Mouse (Mus musculus) hindbrain, embryonic 11.5 days (tissue): ENCODE measurements at regions not wholly inside any gene's neighbourhood (a gene's known extent, or its start where the extent isn't known, plus 50 kb on each side); places are given as distances from the start of the nearest gene placed in this dataset.
A peak's percentile ranks its signal among the peaks of the same experiment; 100 is the strongest.

ENCODE experiments used
- ATAC-seq: fragments of 200-750 bp; cut with Nextera tagmentation; 2 replicates; pipeline ENCODE4 v1.8.0; 2017; ENCODE audit warnings: mild to moderate bottlenecking, moderate TSS enrichment, moderate library complexity; ENCODE audit not compliant: low FRiP score
- DNase-seq: peaks from one replicate; pipeline ENCODE4 v3.0.0-alpha.2; 2015; ENCODE audit warnings: low spot score
- H3K27ac ChIP-seq: fragments of 300-500 bp; sonication (generic); 2 replicates; pipeline ENCODE4 v1.5.1; 2014; ENCODE audit warnings: mild to moderate bottlenecking, low read depth, low read length
- H3K27me3 ChIP-seq: fragments of 300-500 bp; sonication (generic); 2 replicates; pipeline ENCODE4 v1.6.1; 2014; ENCODE audit warnings: mild to moderate bottlenecking, low read length, moderate library complexity, mixed read lengths; ENCODE audit not compliant: control insufficient read depth, insufficient read depth
- H3K36me3 ChIP-seq: fragments of 300-500 bp; sonication (generic); 2 replicates; pipeline ENCODE4 v1.6.1; 2014; ENCODE audit warnings: mild to moderate bottlenecking, low read length, moderate library complexity, mixed read lengths; ENCODE audit not compliant: control insufficient read depth, insufficient read depth
- H3K4me1 ChIP-seq: fragments of 300-500 bp; sonication (generic); replicated peaks from 2 replicates; pipeline ENCODE4 v1.6.1; 2014; ENCODE audit warnings: low read length, mixed read lengths; ENCODE audit not compliant: control insufficient read depth, insufficient read depth
- H3K4me2 ChIP-seq: fragments of 300-500 bp; sonication (generic); replicated peaks from 2 replicates; pipeline ENCODE4 v1.6.1; 2014; ENCODE audit warnings: mild to moderate bottlenecking, low read depth, low read length
- H3K4me3 ChIP-seq: fragments of 300-500 bp; sonication (generic); 2 replicates; pipeline ENCODE4 v1.5.1; 2014; ENCODE audit warnings: low read depth, low read length
- H3K9ac ChIP-seq: fragments of 300-500 bp; sonication (generic); 2 replicates; pipeline ENCODE4 v1.6.1; 2014; ENCODE audit warnings: low read depth, low read length
- H3K9me3 ChIP-seq: fragments of 300-500 bp; sonication (generic); 2 replicates; pipeline ENCODE4 v1.6.1; 2016; ENCODE audit warnings: low read length; ENCODE audit not compliant: control insufficient read depth
- WGBS: fragments of 180-500 bp; shearing (Covaris S2); extraction: QIAGEN DNeasy Blood & Tissue Kit; methylation state at CpG from one replicate; pipeline ENCODE4 v1.1.7; 2014; 5-methylcytosine and 5-hydroxymethylcytosine counted together

DNA sequence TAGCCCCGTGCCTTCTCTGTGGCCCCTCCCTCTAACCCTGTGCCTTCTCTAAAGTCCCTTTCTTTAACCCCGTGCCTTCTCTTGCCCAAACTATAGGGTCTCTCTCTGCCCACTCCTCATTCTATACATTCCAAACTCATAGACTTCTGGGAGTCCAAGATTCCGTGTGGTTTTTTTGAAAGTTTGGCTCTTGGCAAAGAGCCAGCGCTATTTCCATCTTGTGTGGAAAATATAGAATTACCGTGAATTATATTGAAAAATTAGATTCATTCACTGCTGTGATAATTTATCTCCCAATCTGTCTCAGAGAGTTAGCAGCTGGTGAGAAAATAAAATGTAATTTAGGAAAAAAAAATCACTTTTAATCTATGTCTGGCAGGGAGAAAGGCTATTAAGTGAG, 234.6 kb downstream of the CK137956 start:
- Histone ChIP-seq H3K4me2 (no peak overlapping the region), H3K27ac (no peak overlapping the region), H3K27me3 (no peaks in the 10 kb centered on the region), H3K9ac (no peak overlapping the region), H3K9me3 (no peaks in the 10 kb centered on the region), H3K4me1 (no peaks in the 10 kb centered on the region), H3K36me3 (no peaks in the 10 kb centered on the region), H3K4me3 (no peak overlapping the region)
- ATAC-seq (no peak), DNase-seq (no peak)
- 79% methylated on average over 5 of the region's 5 CpGs for WGBS

DNA sequence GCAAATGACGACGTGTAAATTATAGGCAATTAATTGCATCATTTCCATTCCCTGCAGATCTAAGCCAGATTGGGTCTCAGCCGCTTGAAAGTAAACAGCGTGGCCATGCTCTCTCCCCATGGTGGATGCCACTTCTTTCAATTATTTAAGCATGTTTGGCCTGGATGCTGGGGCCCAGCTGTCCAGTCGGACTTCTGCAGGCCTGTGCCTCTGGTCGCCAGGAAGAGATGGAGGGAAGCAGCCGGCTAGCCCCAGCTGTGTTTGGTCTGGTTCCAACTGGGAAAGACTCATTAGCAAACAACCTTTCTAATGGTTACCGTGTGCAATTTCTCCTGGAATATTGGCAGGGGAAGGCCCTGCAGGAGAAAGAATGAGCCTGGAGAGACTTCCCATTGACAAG, 236.1 kb downstream of the CK137956 start:
- no peak overlapping the region for H3K27ac ChIP-seq
- no peaks in the 10 kb centered on the region for H3K27me3 ChIP-seq
- DNase-seq (peak; percentile 10), ATAC-seq (no peak)
- H3K4me1 ChIP-seq, result no peaks in the 10 kb centered on the region
- WGBS, result 47% methylated on average over 8 of the region's 8 CpGs
- no peak overlapping the region for H3K4me3 ChIP-seq
- H3K9me3 ChIP-seq, result no peaks in the 10 kb centered on the region
- no peak overlapping the region for H3K4me2 ChIP-seq
- no peak overlapping the region for H3K9ac ChIP-seq
- no peaks in the 10 kb centered on the region for H3K36me3 ChIP-seq

DNA sequence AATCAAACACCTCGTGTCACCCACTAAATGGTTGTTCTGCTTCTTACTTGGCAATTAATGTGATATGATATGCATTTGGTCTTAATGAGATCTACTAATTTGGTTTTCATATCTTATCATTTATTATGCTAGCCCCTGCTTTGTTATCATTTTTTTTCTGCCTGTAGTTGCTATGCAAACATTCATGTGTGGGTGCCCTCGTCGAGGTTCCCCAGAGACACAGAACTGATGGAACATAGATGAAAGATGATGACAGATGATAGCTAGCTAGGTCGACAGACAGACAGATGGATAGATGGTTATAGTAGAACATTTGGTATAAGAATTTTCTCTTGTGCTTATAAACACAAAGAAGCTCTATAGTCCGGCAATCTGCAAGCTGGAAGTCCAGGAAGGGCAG, 252.1 kb downstream of the CK137956 start:
- ATAC-seq (no peak), DNase-seq (no peak)
- Histone ChIP-seq H3K27ac (no peak overlapping the region), H3K9me3 (no peaks in the 10 kb centered on the region), H3K4me3 (no peak overlapping the region), H3K9ac (no peak overlapping the region), H3K4me1 (no peaks in the 10 kb centered on the region), H3K36me3 (no peaks in the 10 kb centered on the region), H3K27me3 (no peaks in the 10 kb centered on the region), H3K4me2 (no peak overlapping the region)
- 84% methylated on average over 5 of the region's 5 CpGs for WGBS

- Histone ChIP-seq H3K27ac (no peak overlapping the region), H3K4me3 (no peak overlapping the region), H3K4me1 (no peaks in the 10 kb centered on the region), H3K36me3 (no peaks in the 10 kb centered on the region), H3K9ac (no peak overlapping the region), H3K27me3 (no peaks in the 10 kb centered on the region), H3K4me2 (no peak overlapping the region), H3K9me3 (no peaks in the 10 kb centered on the region)
- ATAC-seq, result no peak
- DNase-seq, result no peak
- WGBS, result 89% methylated on average over 10 of the region's 10 CpGs
Observed at GRCm38 (mm10) chr4:127712274-127712673, 258.5 kb downstream of the CK137956 start.

GRCm38 (mm10) chr4:127710816-127711215, 259.9 kb downstream of the CK137956 start:
- no peak for DNase-seq
- 68% methylated on average over 4 of the region's 4 CpGs for WGBS
- Histone ChIP-seq H3K4me1 (no peaks in the 10 kb centered on the region), H3K9ac (no peak overlapping the region), H3K4me2 (no peak overlapping the region), H3K9me3 (no peaks in the 10 kb centered on the region), H3K27me3 (no peaks in the 10 kb centered on the region), H3K4me3 (no peak overlapping the region), H3K27ac (0 out of 2 replicates have a peak overlapping the region, but pooled peaks have one; percentile 18), H3K36me3 (no peaks in the 10 kb centered on the region)
- ATAC-seq, result no peak

GRCm38 (mm10) chr4:127709746-127710145, 261.0 kb downstream of the CK137956 start:
- H3K36me3 ChIP-seq, result no peaks in the 10 kb centered on the region
- WGBS, result 88% methylated on average over 6 of the region's 6 CpGs
- no peak overlapping the region for H3K27ac ChIP-seq
- no peaks in the 10 kb centered on the region for H3K9me3 ChIP-seq
- no peaks in the 10 kb centered on the region for H3K4me1 ChIP-seq
- DNase-seq, result no peak
- no peak overlapping the region for H3K9ac ChIP-seq
- no peak overlapping the region for H3K4me2 ChIP-seq
- H3K4me3 ChIP-seq, result no peak overlapping the region
- ATAC-seq, result no peak
- no peaks in the 10 kb centered on the region for H3K27me3 ChIP-seq

- ATAC-seq (no peak), DNase-seq (no peak)
- no peaks in the 10 kb centered on the region for H3K4me1 ChIP-seq
- H3K27ac ChIP-seq, result no peak overlapping the region
- WGBS, result 78% methylated on average over 3 of the region's 3 CpGs
- H3K4me3 ChIP-seq, result no peak overlapping the region
- no peaks in the 10 kb centered on the region for H3K27me3 ChIP-seq
- no peak overlapping the region for H3K9ac ChIP-seq
- no peak overlapping the region for H3K4me2 ChIP-seq
- H3K9me3 ChIP-seq, result no peaks in the 10 kb centered on the region
- no peaks in the 10 kb centered on the region for H3K36me3 ChIP-seq
Observed at GRCm38 (mm10) chr4:127708186-127708585, 262.6 kb downstream of the CK137956 start.

DNA sequence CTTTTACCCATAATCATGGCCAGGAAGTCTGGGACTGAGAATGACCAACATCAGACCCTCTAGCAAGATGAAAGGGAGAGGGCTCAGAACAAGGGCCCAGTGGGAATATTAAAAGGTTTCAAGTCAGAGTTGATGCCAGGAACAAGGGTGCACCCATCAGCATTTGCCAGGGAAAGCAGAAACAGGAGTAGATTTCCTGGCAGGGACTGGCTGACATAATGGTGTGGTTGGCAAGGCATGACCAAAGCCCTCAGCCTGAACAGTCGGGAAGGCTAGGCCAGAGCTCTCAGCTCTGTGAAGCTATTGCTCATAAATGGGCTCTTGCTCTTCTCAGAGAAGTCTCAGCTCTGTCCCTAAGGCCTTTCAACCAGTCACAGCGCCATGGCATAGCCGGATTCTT, 263.6 kb downstream of the CK137956 start:
- H3K4me3 ChIP-seq, result no peak overlapping the region
- no peaks in the 10 kb centered on the region for H3K9me3 ChIP-seq
- H3K4me1 ChIP-seq, result no peaks in the 10 kb centered on the region
- 81% methylated on average over 3 of the region's 3 CpGs for WGBS
- no peaks in the 10 kb centered on the region for H3K27me3 ChIP-seq
- H3K9ac ChIP-seq, result no peak overlapping the region
- no peak overlapping the region for H3K27ac ChIP-seq
- H3K4me2 ChIP-seq, result no peak overlapping the region
- ATAC-seq, result no peak
- no peaks in the 10 kb centered on the region for H3K36me3 ChIP-seq
- DNase-seq, result no peak

DNA sequence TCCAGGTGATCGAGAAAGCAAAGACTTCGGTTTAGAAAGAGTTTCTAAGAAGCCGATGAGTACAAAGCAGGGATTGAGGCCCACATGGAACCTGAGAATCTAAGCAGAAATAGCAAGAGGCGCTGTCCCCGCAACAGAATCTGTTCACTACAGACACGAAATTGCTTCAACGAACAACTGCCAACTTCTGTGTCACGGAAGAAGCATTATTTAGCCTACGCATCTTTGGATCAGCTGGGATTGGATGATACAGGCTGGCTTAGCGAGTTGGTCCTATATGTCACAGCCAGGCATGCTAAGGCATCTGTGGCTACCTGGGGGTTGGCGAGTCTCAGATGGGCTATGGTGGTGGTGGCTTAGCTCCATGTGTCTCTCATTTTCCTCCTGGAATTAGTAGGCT, 269.1 kb downstream of the CK137956 start:
- H3K36me3 ChIP-seq, result no peaks in the 10 kb centered on the region
- no peak overlapping the region for H3K4me3 ChIP-seq
- H3K27me3 ChIP-seq, result no peaks in the 10 kb centered on the region
- DNase-seq, result no peak
- no peak overlapping the region for H3K27ac ChIP-seq
- H3K9me3 ChIP-seq, result no peaks in the 10 kb centered on the region
- H3K4me2 ChIP-seq, result no peak overlapping the region
- WGBS, result 96% methylated on average over 11 of the region's 11 CpGs
- H3K4me1 ChIP-seq, result no peaks in the 10 kb centered on the region
- ATAC-seq, result no peak
- no peak overlapping the region for H3K9ac ChIP-seq
